Mouse (Mus musculus) adrenal gland (tissue): Measurements from ENCODE around the gene Top3a.
"Not testable (repeated sequence)": the region's sequence is repeated elsewhere in the genome, so short reads cannot be mapped to it uniquely, and the experiment has no call there.

Experiments
- intact Hi-C: fragments of 180-260 bp; cut with DNase I; formaldehyde crosslinking; loops from one replicate; pipeline ENCODE4 v1.15.1; 2025
- long read RNA-seq, 2 experiments: library from polyadenylated mRNA; unstranded; transcript quantifications; one replicate each; pipeline ENCODE4 v2.0.0; 2020; ENCODE audit warnings: borderline replicate concordance in 1 of 2; ENCODE audit not compliant: insufficient replicate concordance in 1 of 2

Gene Top3a
- long read RNA-seq, experiment 1 = 0 reads
- long read RNA-seq, experiment 2, partial matches to known transcripts = 2 of 7 reads
- long read RNA-seq, experiment 2, other reads (novel, unspliced or antisense) = 3 of 7 reads

DNA sequence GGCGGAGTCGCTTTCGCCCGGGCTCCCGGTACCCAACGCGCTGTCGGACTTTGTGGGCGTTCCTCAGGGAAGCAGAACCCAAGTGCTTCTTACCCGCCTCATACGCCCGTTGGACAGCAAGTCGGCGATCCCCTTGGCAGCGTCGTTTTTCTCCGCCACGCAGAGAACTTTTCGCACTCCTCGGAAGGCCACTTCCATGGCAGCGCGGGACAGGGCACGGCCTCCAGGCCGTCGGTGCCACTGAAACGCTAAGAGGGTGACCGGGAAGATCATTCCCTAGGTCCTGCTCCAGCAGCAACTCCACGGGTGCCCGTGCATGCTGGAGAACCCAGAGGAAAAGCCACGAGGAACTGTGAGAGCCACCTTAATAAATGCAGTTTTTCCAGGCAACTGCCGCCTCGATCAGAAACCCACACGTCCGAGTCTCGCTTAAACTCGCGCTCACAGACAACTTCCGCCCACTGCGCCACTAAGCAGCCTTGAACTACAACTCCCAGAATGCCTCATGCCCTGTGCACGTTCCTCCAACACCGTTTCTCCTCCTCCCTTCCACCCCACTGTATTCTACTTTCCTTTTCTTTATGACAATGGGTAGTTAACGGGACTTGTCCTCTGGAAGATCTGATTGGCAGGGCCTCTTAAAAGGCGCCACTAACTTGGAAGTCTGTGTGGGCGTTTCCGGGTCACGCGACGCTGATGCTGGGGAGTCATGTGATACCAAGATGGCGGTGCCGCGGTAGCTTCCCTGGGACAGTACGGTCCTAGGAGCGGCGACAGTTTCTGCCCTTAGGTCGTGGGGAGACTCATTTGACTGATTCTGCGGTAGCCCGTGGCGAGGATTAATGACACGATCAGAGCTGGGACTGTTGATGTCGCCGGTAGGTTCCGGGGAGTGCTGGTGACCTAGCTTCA is at the start of gene Top3a, which contains the start of gene Smcr8:
Gene Top3a, minus strand, starts transcription at position 537 of the 912 bp plus-strand sequence.
Gene Smcr8, plus strand, starts transcription at position 696 of the 912 bp plus-strand sequence.
- intact Hi-C loops = loop anchor here (5.0 kb wide), 1 partner anchor 45 kb away; no protein-coding TSS in a partner anchor

DNA sequence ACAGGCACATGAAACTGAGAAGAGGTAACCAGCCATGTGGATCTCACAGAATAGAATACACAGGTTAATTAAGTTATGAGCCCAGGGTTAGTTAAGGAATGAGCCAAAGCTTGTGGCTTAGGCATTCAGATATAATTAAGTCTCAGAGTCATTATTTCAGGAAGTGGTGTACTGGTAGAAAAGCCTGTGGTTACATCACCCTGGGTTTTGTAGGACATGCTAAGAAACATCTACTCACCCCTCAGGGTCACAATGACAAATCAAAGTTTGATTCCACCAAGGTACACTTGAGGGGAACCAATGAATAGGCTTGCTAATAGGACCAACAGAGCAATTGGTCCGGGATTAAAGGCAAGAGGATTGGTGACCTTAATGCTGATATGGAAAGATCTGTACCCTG is 49.5 kb upstream of the Top3a start:
- intact Hi-C loops = loop anchor here (5.0 kb wide), 1 partner anchor 129 kb away; the partner anchor contains the start of gene Llgl1

DNA sequence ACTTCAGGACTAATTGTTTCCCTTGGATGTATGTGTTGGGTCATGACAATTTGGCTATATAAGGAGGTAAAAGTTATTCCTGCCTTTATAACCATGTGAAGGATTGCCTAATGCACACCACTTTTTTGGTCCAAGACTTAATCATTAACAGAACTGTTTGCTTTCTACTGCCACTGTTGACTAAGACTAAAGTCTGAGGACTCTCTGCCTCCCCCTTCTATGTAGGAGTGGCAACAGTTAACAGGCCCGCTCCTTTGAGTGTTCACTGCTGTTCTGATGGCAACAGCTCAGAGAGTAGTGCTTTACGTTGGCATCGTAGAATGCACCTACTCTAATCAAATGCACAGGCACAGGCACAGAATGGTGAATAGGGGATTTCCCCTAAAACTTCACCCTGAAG is 48.0 kb upstream of the Top3a start:
- intact Hi-C loops = loop anchor here (5.0 kb wide), 1 partner anchor 128 kb away; the partner anchor contains the start of gene Llgl1

DNA sequence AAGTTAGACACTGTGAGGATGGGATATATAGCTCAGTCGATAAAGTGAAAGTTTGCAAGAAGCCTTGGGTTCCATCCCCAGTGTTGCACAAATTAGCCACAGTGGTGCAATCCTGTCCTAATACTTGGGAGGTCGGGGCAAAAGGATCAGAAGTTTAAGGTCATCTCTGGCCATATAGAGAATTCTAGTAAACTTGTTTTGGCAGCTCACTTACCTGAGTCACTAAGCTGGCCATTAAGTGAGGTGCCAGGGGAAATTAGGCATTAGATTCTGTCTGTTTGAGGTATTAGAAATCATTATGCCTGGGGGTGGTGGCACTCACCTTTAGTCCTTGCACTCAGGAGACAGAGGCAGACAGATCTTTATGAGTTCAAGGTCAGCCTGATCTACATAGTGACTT is 46.6 kb upstream of the Top3a start:
- intact Hi-C loops = no loop called here

DNA sequence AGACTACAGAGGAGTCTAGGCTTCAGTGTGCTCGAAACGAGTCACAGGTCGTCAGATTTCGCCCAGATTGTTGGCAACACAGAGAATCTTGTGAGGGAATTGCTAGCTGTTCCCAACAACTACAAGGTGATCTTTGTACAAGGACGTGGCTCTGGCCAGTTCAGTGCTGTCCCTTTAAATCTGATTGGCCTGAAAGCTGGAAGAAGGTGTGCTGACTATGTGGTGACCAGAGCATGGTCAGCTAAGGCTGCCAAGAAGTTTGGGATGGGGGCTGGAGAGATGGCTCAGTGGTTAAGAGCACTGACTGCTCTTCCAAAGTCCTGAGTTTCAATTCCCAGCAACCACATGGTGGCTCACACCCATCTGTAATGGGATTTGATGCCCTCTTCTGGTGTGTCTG is 39.2 kb upstream of the Top3a start:
- intact Hi-C loops = no loop called here

DNA sequence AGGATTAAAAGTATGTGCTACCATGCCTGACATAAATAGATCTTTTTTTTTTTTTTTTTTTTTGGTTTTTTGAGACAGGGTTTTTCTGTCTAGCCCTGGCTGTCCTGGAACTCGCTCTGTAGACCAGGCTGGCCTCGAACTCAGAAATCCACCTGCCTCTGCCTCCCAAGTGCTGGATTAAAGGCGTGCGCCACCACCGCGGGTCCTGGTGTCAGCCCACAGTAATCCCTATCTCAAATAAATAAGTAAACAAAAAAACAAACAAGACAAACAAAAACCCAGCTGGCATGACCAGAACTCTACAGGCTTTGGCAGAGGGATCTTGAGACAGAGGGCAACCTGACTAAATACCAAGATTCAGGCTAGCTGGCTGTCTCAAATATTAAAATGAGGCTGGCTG is 34.5 kb upstream of the Top3a start, which contains the start of gene Shmt1:
Gene Shmt1, minus strand, starts transcription at position 101 of the 400 bp plus-strand sequence.
- intact Hi-C loops = not testable (repeated sequence)

DNA sequence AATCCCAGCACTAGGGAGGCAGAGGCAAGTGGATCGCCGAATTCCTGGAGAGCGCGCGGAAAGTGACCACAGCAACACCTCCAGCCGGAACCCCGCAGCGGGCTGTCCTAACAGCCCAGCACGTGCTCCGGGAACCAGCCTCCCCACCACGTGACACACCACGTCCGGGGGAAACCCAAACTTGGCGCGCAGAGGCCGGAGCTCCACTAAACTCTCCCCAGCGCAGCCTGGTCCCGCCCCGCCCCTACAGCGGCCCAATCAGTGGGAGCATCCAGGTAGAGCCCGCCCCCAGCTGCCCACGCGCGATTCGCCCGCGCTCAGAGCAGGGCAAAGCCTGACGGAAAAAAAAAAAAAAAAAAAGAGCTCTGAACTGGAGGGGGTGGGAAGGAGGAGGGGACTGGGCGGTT is 33.9 kb upstream of the Top3a start:
- intact Hi-C loops = no loop called here

DNA sequence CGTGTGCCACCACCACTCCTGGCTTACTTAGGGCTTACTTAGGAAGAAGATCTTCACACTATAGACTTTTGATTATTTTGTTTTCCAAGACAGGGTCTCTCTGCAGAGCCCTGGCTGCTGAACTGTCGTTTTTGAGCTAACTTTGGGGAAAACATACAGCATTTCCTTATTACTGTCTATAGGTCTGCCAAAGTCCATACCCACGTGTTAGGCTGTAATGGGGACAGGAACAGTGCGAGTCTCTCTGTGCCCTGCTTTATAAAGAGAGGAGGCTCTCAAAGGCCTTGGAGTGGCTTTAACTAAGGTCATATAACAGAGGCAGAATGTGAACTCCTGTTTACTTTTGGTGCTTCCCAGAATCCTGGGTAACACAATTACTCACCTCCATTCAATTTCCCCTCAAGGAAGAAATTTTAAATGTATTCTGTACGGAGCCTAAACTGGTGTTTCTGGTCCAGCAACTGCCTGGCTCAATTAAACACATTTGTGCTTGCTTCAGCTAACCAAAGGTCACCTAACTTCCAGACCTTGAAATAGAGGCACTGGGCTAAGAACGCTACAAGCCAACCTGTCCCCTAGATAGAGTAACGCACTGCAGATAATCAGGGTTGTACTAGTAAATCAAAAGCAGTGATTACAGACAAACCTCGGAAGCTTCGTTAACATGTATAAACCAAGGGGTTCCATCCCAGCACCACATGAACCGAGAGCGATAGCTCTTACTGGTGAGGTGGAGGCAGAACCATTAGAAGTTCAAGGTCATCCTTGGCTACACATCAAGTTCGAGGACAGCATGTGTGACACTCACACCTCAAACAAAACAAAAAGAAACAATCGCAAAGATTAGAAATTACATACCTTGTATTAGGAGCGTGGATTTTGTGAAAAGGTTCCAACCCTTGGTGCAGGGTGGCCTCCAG is 33.1 kb upstream of the Top3a start:
- intact Hi-C loops = no loop called here

DNA sequence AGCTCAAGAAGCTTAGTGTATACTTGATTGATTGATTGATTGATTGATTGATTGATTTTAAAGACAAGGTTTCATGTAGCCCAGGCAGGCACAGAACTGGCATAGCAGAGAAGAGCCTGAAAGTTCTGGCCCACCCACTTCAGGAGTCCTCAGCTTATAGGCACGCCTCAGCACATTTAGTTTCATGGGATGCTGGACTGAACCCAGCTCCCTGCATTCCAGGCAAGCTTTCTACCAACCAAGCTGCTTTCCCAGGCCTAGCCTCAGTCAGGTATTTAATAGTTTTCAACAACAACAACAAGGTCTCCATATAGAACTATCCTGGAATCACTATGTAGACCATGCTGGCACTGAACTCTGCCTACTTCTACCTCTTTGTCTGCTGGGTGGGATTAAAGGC is 32.4 kb upstream of the Top3a start:
- intact Hi-C loops = no loop called here

DNA sequence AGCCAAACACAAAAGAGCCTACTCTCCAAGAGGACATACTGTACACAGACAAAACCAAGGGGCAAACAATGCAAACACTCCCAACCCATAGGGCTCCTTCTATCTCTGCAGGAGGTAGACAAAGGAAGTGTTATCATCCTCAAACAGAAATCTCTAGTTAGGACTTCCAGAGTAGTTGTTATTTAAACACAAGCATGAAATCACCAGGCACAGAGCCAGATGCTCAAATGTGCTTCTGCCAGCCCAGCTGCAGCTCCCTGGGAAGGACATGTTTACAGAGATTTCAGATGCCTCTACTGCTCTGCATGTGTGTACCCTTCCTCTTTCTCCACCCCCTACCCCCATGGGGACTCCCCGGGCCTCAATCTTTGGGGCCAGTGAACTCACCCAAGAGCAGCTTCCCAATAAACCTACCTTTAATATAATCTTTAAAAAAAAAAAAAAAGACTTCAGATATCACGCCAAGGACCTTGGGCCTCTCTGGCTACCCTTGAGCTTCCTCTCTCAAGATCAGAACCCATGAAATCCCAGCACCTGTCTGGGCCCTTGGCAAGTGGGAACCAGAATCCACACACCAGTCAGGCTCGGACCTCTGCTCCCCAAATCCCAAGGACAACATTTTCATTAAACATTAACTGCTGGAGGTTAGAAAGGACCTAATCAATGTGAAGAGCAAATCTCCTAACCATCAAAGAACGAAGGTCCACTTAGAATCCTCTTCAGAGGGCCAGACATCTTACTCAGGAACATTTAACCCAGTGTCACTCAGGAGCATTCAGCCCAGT is 31.3 kb upstream of the Top3a start:
- intact Hi-C loops = no loop called here

DNA sequence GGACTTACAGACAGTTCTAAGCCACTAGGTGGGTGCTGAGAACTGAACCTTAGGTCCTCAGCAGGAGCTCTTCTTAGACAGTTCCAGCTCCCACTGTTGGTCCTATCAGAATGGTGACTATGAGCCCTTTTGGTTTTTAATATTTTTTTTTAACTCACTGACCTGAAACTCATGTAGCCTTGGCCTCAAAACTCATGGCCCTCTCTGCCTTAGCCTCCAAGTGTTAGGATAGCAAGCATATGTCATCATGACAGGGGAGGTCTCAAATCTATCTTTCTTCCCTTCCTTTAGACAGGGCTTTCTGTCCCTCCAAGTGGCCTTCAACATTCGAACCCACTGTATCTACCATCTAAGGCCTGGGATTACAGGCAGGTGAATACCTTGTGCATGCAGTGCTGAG is 23.7 kb upstream of the Top3a start:
- intact Hi-C loops = no loop called here

DNA sequence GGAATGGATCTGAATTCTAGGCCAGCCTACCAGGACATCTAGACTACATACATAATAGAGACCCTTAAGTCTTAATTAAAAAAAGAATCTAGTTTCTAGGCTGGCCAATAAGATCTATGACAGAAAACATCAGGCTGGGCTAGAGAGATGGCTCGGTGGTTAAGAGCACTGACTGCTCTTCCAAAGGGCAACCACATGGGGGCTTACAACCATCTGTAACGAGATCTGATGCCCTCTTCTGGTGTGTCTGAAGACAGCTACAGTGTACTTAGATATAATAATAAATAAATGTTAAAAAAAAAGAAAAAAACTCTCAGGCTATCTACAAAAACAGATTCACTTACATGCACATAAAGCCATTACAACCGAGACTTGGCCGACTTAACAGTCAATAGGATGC is 22.8 kb upstream of the Top3a start:
- intact Hi-C loops = no loop called here

DNA sequence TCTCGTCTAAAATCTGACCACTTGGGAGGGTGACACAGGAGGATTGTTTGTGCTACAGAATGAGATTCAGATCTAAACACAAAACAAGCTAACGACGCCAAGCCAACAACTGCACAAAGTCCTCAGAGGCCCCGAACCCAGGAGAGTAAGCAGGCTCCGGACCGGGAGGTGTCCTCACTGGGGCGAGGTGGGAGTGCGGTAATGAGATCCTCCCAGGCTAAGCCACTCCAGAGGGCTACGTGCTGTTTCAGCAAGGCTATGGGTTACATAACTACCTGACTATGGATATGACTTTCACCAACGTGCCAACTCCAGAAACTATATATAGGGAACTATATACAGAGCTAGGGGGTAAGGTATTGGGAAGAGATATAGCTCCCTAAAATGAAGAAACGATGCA is 19.2 kb upstream of the Top3a start:
- intact Hi-C loops = no loop called here

DNA sequence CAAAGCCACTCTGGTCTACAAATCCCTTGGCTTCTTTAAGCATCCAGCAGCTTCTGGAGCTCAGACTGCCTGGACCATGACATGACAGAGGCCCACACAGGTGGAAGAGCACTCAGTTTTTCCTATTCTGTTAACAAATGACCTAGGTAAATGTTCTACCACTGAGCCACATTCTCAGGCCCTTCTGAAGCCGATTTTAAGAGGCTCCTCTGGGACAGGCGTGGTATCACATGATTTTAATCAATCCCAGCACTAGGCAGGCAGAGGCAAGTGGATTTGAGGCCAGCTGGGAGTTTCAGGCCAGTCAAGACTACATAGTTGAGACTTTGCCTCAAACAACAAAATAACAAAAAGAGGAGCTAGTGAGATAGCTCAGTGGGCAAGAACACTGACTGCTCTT is 13.3 kb upstream of the Top3a start:
- intact Hi-C loops = no loop called here

DNA sequence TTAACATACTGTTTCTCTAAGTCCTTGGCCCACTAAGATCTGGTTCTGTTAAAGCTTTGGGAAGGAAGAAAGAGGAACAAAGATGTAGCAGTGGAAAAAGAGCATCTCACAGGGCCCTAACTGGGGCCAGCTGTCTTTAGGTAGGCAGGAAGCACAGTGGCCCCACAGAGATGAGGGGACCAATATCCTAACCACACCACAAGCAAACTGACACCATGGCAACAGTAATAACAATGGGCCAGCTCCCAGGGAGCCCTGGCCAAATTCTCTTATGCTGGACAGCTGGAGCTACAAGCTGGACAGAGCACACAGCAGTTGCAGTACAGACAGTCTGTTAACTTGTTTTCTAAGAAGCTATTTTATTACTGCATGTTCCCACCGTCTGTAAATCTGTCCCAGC is 10.4 kb upstream of the Top3a start:
- intact Hi-C loops = no loop called here

DNA sequence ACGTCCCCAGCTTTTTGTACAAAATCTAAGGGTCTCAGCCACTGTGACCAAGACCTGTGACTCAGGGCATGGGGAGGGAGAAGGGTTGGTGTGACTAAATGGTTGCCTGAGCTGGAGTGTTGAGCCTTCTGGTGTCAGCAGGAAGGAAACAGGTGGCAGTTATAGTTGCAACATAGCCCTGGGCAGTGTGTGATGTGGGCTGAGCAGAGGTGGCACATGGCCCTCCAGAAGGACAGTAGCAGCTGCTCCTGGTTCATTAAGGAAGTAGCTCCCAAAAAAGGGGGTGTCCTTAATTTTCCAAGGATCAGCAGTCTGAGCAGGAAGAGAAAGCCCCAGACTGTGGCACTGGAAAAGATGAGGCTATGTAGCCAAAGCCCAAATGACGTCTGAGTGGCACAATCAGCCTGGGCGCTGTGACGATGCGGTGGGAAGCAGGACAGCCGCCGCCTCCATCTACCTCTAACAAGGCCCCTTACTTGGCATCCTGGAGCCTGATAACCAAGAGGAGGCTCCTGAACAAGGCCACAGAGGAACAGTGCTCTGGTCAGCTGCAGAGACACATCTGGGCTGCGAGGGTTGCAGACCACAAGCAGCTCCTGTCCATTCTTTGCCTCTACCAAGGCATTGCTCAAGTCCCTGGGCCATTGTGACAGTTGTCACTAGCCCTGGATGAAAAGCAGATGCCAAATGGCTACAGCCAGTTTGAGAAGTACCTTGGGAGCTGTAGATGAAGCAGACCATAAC is 7.2 kb upstream of the Top3a start:
- intact Hi-C loops = no loop called here

DNA sequence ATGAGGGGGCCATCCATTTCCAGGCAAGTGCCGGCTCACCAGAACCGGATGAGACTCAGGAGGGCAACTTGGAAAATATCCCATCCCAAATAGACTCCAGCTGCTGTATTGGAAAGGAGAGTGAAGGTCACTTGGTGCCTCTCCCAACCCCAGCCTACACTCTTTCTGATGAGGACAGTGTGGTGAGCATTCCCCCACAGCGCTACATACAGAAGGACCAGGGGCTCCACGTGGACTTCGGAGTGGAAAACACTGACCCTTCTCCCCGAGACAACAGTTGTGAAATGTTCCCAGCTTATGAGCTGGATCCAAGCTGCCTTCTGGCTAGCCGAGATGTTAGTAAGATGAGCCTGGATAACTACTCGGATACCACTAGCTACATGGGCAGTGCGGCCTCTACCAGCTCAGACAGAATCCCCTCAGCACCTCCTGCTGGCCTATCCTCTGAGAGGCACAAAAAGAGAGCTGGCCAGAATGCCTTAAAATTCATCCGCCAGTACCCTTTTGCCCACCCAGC is 2.6 kb upstream of the Top3a start:
- intact Hi-C loops = loop anchor here (5.0 kb wide), 1 partner anchor 47 kb away; no protein-coding TSS in a partner anchor

DNA sequence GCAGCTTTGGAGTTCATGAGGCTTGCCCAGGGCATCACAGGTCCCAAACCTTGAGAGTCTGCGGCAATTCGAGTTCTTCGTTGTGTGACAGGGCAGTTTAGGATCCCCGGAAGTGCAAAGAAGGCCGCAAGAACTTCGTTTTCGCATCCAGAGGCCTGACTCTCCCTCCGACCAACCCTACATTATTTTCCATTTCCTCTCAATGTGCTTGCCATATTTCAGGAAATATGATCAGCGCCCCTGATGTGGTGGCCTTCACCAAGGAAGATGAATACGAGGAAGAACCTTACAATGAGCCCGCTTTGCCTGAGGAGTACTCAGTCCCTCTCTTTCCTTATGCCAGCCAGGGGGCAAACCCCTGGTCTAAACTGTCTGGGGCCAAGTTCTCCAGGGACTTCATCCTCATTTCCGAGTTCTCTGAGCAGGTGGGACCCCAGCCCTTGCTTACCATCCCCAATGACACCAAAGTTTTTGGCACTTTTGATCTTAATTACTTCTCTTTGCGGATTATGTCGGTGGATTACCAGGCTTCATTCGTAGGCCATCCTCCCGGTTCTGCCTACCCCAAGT is 721 bp upstream of the Top3a start:
- intact Hi-C loops = loop anchor here (5.0 kb wide), 1 partner anchor 46 kb away; no protein-coding TSS in a partner anchor
